Mouse (Mus musculus) erythroblast, embryonic 14.5 days (primary cell): ENCODE results near the gene Gm21962.

Experiments
- GATA1 ChIP-seq: IDR thresholded peaks from 2 replicates; pipeline ENCODE4 v1.6.1; 2012; ENCODE audit warnings: low read length, inconsistent platforms, mixed read lengths
- TAL1 ChIP-seq: IDR thresholded peaks from 3 replicates; pipeline ENCODE4 v1.6.1; 2012; ENCODE audit warnings: low read length, inconsistent platforms, mixed read lengths

GRCm38 (mm10) chr3:137691503-137691902 lies 20.2 kb downstream of the Gm21962 start:
- TF ChIP-seq GATA1, result no peak
- no peak for TF ChIP-seq TAL1
